Mouse (Mus musculus) gastrocnemius, postnatal 25 days (tissue): ENCODE data around the gene Pbx1. TPM values are rescaled to one million over a fixed set of nuclear protein-coding genes. Genes with fewer than 3 reads are reported as not detected.

Experiments
- DNase-seq: peaks from one replicate; pipeline ENCODE4 v3.0.0; 2022
- total RNA-seq, 2 experiments: library from RNA; stranded (reverse); gene quantifications; 1 replicate in 1 of 2; 2 replicates in 1 of 2; pipeline ENCODE4 v1.2.3; 2021

Pbx1 gene
- total RNA-seq, 2 experiments from 2014 or later = 19.3 to 19.9 TPM

DNA sequence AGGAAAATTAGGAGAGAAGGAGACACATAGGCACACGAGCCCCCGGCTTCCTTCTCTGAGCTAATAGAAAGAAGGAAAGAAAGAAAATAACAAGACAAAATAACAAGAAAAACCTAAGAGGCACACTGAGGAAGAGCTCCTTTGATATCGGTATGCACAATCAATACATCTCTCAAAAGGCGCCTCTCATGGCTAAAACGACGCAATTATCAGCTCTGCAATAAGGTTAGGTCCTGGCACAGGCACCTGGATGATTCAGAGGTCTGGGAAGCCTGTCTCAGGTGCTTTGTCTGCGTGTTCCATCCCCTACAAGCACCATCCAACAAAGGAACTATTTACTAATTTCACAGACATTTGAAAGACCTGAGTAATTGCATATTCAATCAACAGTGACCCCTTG is 5.8 kb downstream of the Pbx1 start:
- DNase-seq = no peak

DNA sequence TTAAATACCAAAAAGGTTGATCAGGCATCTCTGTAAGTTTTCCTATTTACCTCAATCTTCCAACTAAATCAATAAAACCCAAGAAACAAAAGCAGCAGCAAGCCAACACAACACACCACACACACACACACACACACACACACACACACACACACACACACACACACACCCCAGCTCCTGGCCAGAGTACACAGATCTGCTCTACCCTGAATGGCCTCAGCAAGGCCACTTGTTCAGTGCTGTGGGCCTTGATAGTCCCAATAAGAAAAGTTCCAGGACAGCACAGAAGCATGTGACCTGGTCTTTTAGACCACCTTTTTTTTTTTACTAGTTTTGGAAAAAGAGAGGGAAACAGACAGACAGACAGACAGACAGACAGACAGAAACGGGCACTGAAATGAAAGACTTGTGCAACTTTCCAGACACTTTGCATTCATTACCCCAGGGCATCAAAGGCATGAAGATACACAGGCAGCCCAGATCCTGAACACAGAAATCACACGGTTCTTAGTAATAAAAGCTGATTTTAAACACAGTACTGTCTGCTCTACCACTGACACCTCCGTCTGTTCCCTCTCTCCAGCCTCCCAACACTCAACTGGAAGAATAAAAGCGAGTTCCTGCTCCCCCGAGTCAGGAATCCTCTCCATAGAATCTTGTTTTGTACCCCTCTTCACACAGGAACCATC is 6.9 kb downstream of the Pbx1 start:
- DNase-seq = no peak

DNA sequence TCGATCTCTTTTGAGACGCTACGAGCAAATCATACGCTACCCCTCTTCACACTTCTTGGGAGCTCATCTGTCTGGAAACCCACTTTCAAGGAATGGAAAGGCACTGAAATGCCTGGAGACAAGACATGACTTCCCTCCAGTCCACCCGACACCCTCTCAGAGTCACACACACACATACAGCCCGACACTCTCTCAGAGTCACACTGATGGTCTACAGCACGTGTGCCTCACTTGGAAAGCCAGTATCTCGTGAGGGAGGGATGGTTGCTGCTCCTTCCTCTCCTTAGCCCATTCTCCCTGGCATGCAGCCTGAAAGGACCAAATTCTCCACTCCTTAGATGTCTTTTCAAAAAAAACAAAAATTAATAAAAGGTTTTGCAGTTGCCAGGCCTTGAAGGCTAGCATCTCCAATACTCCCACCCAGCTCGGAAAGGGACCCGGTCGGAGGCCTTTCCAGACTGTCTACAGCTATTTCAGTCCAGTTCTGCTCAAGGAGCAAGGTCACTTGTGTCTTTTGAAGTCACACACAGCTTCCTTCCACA is 8.6 kb downstream of the Pbx1 start:
- DNase-seq = no peak

DNA sequence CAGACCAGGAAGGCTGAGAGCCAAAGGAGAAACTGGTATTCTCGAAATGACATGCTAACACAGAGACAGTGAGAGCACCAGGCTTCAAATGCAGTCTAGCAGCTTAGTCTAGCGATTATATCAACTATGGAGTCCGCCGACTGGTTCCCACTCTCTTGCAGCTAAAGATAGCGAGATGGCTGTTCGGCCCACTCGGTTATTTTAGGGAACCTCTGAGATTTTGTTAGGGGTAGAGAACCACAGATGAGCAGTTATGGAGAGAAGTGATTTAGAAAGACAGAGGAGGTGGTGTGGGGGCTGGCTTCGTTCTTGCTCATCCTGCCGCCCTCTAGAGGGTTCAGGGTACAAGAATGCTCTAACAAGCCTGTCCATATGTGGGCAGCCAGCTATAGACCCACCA is 13.2 kb downstream of the Pbx1 start:
- no peak for DNase-seq

DNA sequence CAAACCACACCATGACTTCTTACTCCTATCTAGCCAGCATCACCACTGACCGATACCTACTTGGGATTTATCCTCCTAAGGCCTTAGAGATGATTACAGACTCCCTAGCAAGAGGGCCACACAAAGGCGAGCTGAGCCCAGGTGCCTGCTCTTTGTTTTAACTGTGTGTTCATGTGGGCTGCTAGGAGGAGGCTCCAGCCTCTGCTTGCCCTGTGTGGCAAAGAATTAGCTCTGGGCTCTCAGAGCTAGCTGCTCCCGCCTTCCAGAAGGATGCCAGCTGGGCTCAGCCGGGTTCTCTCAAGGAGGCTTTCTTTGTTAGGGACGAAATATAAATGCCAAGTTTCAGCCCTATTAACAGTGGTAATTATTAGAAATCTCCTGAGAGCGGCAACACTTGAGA is 14.4 kb downstream of the Pbx1 start:
- no peak for DNase-seq

DNA sequence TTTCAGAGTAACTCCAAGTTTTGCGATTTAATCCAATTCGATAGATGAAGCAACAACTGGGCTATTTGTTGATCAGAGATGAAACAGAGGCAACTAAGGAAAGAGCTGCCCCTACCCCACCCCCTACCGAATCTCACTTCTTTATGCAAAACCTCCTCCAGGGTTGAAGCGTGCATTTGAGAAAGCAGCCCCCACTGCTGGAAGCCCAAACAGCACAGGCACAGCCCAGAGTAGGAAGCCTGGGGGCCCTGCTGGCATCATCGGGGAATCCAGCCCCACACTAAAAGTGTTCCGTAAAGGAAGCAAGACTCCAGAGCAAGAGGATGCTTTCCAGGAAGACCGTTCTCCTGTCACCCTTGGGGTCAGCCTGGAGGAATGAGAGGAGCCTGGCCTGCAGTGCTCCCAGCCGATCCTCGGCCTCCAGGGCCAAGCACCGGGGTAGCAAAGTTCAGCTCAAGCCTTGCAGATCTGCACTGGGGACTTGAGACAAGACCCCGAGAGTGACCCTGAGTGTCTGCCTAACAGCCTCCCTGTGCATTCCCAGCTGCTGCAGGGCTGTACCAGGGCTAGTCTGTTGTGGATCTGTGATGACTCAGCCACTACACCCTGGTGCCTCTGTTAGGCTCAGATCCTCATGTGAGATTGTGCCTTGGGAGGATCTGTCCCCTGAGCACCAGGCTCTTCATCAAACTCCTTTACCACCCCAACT is 15.2 kb downstream of the Pbx1 start:
- no peak for DNase-seq

DNA sequence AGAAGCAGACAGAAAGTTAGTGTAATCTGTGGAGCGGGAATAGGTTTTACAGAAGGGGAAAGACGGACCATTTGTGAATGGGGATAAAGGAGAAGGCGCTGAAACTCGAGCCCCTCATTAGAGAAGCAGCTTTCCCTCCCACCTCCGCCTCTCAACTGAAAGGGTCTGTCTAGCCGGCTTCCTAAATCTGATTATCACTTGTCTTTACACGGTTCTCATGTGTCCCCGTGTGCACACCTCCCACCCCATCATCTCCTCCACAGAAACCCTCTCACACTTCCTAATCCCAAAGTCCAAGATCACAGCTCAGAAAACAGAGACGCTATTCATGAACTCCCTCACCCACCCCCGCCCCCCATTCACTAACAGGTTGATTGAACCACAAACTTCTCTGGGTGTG is 21.5 kb downstream of the Pbx1 start:
- no peak for DNase-seq

DNA sequence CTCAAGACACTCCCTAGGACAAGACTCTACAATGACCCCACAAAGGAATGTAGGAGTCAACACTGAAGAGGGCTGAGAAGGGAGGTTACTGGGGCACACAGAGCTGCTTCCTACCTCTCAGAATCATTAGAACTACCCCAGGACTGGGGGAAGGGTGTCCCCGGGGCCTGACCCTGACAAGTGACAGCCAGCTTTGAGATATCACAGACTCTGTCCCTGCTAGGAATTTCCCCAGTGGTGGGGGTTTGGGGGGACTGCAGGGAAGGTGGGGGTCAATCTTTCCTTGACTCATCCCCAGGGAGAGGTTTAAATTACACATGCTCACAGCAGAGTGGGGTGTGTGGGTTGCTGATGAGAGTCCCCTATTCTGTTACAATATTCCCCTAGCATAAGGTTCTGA is 22.0 kb downstream of the Pbx1 start:
- DNase-seq = no peak

DNA sequence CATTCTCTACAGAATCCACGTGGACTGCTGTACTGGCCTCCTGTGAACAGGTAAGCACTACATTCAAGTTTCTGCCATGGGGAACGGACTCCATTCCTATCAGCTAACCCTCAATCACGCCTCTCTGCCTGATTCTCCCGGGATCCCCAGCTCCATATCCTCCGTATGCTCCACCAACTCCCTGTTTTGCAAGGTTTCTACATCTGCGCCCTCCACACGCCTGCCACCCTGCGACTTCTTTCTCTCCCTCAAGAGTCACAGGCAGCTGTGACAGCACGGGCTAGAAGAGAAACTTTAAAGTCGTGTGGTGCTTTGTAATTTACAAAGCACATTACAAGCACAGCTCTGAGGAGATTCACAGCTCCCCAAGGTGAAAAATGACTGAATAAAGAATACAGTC is 23.3 kb downstream of the Pbx1 start:
- no peak for DNase-seq

DNA sequence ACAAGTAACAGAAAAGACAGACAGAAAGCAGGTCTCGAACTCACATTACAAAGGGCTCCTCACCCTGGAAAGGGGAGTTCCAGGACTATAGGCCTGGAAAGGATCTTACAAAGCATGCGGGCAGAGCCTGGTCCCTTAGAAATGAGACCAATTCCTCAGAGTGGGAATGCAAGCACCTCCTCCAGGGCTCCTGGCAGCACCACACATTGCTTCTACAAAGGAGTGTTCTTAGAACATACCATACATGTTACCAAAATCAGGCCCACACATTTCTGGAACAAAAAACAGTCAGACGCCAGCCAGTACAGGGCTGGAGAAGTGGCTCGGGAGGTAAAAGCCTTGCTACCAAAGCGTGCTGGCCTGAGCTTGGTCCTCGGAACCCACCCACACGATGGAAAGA is 24.1 kb downstream of the Pbx1 start:
- no peak for DNase-seq

DNA sequence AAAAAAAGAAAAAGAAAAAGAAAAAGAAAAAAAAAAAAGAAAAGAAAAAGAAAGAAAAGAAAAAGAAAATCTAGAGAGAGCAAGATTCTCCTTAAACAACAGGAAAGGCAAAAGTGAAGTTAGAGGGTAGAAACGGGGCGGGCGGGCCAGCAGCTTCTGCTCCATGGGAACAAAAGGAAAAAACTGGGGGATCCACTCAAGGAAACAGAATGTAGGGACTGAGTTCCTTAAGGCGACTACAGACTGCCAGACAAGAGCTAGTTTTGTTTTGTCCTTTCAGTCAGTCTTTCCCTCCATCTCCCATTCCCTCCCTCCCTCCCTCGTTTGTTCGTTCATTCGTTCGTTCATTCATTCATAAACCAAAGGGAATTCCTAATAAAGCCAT is 25.8 kb downstream of the Pbx1 start:
- no peak for DNase-seq

DNA sequence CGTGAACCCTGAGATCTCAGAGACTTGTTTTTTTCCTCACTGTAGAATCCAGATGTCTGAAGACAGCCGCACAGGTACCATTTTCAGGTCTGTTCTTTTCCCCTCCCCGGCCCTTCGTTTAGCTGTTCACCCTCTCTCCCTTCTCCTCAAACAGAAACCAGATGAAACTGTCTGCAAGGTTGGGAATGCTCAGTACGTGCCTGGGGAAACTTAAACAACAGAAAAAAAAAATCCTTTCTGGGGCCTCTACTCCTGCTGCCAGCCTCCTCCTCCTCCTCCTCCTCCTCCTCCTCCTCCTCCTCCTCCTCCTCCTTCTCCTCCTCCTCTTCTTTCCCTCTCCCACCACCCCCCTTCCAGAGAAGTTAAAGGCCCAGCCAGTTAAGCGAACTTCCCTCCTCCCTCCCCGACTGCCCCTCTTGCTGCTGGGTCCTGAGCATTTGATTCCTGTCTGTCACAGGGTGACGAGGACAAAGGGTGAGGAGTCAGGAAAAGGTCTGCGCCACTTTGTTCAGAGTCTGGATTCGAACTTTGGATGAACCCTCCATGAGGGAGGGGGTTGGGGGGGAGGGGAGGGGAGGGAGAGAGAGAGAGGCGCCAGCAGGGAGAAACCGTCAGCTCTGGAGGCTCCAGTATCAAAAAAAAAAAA is 26.3 kb downstream of the Pbx1 start:
- DNase-seq = no peak

DNA sequence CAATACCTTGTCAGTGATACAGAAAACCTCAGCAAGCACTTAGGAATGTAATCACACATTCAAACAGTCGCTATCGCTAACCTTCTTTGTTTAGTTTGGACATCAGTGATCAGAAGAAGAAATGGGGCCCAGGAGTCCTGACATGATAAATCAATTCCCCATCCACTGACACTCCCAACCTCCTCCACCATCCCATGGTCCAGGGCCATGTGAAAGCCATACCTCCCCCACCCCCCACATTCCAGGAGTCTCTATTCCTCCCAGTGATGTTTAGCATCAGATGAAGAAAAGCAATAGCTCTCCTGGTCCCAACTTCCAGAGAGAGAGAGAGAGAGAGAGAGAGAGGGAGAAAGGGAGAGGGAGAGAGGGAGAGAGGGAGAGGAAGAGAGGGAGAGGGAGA is 28.5 kb downstream of the Pbx1 start:
- no peak for DNase-seq

DNA sequence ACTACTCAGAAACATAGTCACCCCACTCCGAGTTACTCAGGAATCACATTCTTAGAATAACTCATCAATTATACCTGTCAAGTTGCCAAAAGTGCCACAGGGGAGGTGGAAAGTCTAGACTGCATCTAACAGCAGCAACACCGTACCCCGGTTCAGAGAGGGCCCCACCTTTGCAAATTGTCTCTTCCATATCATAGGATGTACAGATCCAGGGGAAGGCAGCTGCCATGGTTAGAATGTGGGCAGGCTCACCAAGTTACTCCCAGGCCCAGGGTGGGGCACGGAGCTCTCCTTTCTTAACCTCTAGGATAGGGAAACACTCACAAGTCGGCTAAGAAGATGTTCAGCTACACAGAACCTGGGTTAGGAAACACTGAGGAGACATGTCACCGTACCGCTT is 29.4 kb downstream of the Pbx1 start:
- no peak for DNase-seq

DNA sequence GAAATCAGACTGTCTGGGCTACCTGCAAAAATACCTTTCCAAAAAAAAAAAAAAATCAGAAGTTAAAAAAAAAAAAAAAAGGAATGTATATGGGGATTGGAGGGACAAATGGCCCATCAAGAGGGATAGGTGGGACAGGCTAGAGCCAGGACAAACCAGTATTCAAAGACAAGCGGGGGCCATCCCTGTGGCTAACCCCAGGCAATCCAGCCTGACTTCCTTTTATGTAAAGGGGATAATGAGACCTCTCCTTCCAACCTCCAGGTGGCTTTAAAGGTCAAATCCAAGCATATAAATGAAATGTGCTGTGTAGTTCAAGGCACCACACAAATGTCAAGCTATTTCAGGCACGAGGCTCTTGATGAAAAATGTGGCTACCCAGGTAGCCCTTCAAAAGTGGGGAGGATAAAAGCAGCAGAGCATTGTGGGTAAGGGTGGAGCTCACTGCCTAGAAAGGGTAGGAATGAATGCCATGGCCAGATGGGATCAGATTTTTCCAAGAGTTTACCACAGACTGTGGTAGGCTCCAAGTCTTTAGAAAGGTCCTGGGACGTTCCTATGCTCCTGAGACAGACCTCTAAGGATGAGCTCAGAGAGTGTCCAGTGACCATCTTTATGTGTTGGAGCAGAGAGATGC is 36.4 kb downstream of the Pbx1 start:
- no peak for DNase-seq

DNA sequence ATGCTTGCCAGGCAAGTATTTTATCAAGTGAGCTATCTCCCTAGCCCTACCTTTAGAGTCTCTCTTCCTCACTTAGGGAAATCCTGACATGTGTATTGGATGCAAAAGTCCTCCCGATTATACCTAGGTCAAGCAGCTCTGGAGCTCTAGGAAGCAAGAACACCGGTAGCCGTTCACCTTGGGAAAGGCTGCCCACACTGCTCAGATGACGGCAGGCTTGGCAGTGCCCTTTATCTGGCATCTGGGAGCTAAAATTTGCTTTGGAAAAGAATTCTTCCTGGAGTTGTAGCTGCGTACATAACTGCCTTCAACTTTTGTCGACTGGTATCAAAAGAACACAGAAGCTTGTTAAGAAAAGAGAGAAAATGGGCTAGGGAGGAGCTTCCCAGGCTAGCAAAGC is 37.5 kb downstream of the Pbx1 start:
- no peak for DNase-seq

DNA sequence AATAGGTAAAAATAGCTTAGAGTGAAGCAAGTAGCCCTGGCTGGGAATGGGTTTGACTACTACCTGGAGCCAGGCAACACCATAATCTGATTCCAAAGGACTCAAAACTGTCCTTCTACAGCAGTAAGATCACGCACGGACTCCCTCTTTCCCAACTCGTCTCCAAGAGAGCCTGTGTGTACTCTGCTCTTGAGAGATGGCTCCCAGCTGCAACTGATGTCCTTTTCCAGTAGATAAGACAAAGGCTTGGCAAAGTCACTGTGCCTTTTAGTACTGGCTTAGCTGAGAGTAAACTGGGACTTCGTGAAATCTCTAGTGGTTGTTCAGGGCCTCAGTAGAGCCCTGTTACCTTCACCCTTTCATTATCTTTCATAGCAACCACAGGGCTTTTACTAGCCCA is 38.6 kb downstream of the Pbx1 start:
- DNase-seq = no peak

DNA sequence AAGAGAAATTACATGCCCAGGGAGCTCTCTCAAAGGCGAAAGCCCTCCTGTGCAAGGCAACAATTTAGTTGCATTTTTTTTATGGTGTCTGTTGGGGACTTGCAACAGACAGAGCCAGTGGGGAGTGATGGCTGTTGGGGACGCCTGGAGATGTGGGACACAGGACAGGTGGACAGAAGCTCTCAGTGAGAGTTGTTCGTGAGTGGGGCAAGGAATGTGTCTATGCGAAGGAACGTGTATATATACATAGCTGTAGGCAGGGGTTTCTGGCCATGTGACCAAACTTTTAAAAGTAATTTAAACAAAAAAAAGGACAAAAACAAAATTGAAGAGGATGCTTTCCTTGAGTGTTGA is 39.6 kb downstream of the Pbx1 start:
- no peak for DNase-seq

DNA sequence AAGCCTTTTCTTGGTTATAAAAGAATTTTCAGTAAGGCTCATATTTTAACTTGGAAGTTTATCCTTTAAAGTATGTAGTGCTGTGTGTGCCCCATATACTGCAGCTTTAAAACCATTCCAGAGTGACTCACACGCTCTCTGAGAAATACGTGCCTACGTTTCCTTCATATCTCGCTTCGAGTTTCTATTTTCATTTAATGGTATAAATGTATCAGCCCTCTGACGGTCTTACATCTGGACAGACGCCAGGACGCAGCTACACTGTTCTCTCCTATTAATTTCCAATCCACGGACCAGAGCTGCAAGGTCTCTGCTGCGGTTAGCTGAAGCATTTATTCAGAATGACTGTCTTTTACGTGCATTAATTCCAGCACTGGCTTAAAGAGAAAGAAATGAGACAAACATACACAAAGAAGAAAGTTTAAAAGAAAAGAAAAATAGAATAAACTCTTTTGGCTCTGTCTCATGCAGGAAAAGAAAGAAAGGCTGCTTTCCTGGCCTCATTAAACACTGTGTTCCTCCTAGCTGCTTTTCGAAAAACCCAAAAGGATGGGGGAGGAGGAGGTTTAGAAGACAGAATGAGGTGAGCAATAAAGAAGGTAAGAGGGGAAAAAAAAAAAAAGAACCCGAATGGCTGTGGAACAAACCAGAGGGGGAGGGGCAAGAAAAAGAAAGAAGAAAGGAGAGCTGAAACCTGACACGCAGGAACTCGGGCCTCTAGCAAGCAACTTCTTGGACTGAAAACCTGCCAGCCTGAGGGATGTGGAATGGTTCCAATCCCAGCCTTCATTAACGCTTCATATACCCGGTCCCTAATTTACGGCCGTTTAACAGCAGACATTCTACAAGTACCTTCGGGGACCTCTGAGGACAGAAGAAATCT is 40.2 kb downstream of the Pbx1 start:
- no peak for DNase-seq

DNA sequence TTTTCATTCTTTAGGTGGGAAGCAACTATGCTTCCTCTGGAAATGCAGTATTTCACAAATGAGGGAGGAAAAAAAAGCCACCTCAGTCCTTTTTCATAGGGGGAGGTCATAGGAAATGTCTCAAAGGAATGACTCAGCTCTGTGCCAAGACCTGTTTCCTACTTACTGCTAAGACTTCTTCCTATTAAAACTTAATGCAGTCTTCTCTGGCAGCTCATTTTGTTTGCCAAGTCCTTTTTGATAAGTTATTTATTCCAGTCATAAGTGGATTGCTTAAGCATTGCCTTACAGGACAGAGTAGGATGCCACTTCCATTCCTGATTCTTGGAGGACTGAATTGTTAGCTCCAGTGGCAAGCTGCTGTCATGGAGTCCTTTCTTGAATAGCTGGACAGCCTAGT is 41.3 kb downstream of the Pbx1 start:
- no peak for DNase-seq

DNA sequence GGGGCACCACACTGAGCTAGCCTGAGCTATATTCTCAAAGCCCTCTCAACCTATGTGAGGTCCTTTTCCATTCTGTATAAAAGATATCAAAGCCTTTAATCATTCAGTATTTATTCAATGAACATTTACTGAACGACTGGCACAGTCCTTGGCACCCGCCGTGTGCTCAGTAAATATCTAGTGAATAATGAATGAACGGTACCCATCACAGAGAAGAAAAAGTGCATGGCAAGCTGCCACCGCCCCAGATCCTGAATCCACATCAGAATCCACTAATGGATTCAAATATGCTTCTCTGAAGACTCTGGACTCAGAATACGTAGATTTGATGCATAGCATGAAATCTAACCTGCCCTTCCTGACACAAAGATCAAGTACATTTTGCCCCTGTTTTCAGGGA is 45.9 kb downstream of the Pbx1 start:
- no peak for DNase-seq

DNA sequence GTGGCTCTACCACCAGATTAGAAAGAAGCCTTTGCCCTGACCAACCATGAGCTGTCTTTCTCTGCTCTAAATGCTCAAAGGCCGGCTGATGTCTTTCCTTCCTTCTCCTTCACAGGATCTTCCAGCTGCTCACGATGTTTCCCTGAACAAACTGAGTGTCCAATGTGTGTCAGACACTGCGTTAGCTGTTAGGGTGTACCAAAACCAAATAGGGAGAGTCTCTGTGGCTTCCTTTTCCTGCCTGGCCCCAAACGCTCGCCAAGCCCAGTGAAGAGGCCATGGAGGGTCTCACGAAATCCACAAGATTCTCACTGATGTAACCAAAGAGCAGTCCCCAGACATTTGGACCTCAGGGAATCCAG is 47.5 kb downstream of the Pbx1 start:
- no peak for DNase-seq
